Mouse (Mus musculus): Measurements from ENCODE around the gene Nup133.
"Not testable (repeated sequence)": the region's sequence is repeated elsewhere in the genome, so short reads cannot be mapped to it uniquely, and the experiment has no call there.

The Nup133 gene

GRCm38 (mm10) chr8:123948942-123949685, at the start of gene Nup133:
Gene Nup133, minus strand, starts transcription at chr8:123949265.
- DNase-seq (ENCODE audit: low spot score in 2 of 2) = peak; percentile 98 to 100

- DNase-seq (ENCODE audit: low spot score in 2 of 2) = no peak
Measured at GRCm38 (mm10) chr8:123993997-123994396, 44.9 kb upstream of the Nup133 start.

GRCm38 (mm10) chr8:123993597-123993996, 44.5 kb upstream of the Nup133 start:
- DNase-seq (ENCODE audit: low spot score in 2 of 2) = no peak

GRCm38 (mm10) chr8:123992587-123992986, 43.5 kb upstream of the Nup133 start:
- no peak for DNase-seq (ENCODE audit: low spot score in 2 of 2)

GRCm38 (mm10) chr8:123990277-123991049, 41.4 kb upstream of the Nup133 start:
- no peak for DNase-seq (ENCODE audit: low spot score in 2 of 2)

- no peak for DNase-seq (ENCODE audit: low spot score in 2 of 2)
Measured at GRCm38 (mm10) chr8:123989128-123989527, 40.1 kb upstream of the Nup133 start.

- DNase-seq (ENCODE audit: low spot score in 2 of 2) = no peak
Measured at GRCm38 (mm10) chr8:123988605-123989038, 39.6 kb upstream of the Nup133 start.

- DNase-seq (ENCODE audit: low spot score in 2 of 2) = peak; percentile 26 to 48
Measured at GRCm38 (mm10) chr8:123982826-123983400, 33.8 kb upstream of the Nup133 start, which contains the start of gene Abcb10. Gene Abcb10, minus strand, starts transcription at chr8:123983122.

- peak; percentile 8 to 23 for DNase-seq (ENCODE audit: low spot score in 2 of 2)
Measured at GRCm38 (mm10) chr8:123982291-123982793, 33.3 kb upstream of the Nup133 start.

GRCm38 (mm10) chr8:123981674-123982073, 32.6 kb upstream of the Nup133 start:
- no peak for DNase-seq (ENCODE audit: low spot score in 2 of 2)

- DNase-seq (ENCODE audit: low spot score in 2 of 2) = no peak
Measured at GRCm38 (mm10) chr8:123980239-123980638, 31.2 kb upstream of the Nup133 start.

- no peak for DNase-seq (ENCODE audit: low spot score in 2 of 2)
Measured at GRCm38 (mm10) chr8:123978926-123979325, 29.9 kb upstream of the Nup133 start.

- no peak for DNase-seq (ENCODE audit: low spot score in 2 of 2)
Measured at GRCm38 (mm10) chr8:123978166-123978838, 29.2 kb upstream of the Nup133 start.

GRCm38 (mm10) chr8:123977499-123977898, 28.4 kb upstream of the Nup133 start:
- DNase-seq (ENCODE audit: low spot score in 2 of 2) = no peak

- DNase-seq (ENCODE audit: low spot score in 2 of 2) = no peak
Measured at GRCm38 (mm10) chr8:123973495-123973894, 24.4 kb upstream of the Nup133 start.

- no peak for DNase-seq (ENCODE audit: low spot score in 2 of 2)
Measured at GRCm38 (mm10) chr8:123966896-123967295, 17.8 kb upstream of the Nup133 start.

GRCm38 (mm10) chr8:123961371-123961770, 12.3 kb upstream of the Nup133 start:
- DNase-seq (ENCODE audit: low spot score in 2 of 2) = no peak

GRCm38 (mm10) chr8:123960556-123960955, 11.5 kb upstream of the Nup133 start:
- not testable (repeated sequence) for DNase-seq (ENCODE audit: low spot score in 2 of 2)

- no peak for DNase-seq (ENCODE audit: low spot score in 2 of 2)
Measured at GRCm38 (mm10) chr8:123960056-123960455, 11.0 kb upstream of the Nup133 start.

GRCm38 (mm10) chr8:123959473-123959872, 10.4 kb upstream of the Nup133 start:
- no peak for DNase-seq (ENCODE audit: low spot score in 2 of 2)

GRCm38 (mm10) chr8:123958130-123958529, 9.1 kb upstream of the Nup133 start:
- no peak for DNase-seq (ENCODE audit: low spot score in 2 of 2)

GRCm38 (mm10) chr8:123954246-123954645, 5.2 kb upstream of the Nup133 start:
- DNase-seq (ENCODE audit: low spot score in 2 of 2) = no peak

All from thymus, postnatal 10 days (tissue).